Mouse (Mus musculus): ENCODE data around the gene Dgki. TPM values are rescaled to one million over a fixed set of nuclear protein-coding genes. Genes with fewer than 3 reads are reported as not detected.

The Dgki gene
- polyA plus RNA-seq, 1 experiment from 2014 or later: 0.14 TPM

DNA sequence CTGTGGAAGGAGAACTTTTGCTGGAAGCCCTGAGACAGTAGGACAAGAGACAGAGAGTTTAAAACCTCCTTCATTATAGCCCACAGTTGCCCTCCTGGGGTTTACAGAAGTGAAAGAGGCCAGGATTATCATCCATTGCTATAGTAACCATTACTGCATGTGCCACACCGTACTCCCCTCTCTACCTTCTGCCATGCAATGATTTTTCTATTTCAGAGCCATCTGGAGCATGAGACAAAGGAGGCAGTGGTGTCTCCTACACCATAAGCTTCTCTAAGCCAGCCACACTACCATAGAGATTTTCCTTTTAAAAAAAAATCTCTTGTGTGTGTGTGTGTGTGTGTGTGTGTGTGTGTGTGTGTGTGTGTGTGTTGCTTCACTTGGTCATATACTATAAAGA lies 232.6 kb downstream of the Dgki start:
- no peak for DNase-seq (ENCODE audit: low spot score)

DNA sequence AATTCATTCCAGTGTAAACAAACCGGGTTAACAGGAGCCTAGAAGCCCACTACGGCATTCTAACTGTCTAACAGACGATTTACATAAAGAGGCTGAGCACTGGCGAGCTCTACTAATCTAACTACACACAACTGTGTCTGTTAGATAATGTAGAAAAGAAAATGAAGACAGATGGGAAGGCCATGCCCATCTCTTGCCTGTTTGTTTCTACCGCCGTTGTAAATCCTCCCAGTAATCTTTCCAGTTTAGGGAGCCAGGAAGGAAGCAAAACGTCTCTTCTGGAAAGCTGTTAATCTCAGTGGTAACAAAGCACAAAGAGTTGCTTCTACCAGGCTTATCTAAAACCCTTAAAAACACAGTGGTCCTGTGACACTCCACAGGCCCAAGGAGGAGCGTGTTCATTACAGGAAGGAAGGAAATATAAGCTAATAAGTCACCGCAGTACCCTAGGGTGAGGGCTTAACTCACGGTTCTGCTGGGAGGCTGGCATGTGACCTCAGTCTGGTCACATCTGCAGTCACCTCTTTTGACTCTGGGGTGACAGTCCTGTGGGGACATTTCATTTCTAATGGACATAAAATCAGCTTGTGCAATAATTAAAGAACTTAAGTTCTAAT lies 235.7 kb downstream of the Dgki start:
- DNase-seq (ENCODE audit: low spot score): no peak

DNA sequence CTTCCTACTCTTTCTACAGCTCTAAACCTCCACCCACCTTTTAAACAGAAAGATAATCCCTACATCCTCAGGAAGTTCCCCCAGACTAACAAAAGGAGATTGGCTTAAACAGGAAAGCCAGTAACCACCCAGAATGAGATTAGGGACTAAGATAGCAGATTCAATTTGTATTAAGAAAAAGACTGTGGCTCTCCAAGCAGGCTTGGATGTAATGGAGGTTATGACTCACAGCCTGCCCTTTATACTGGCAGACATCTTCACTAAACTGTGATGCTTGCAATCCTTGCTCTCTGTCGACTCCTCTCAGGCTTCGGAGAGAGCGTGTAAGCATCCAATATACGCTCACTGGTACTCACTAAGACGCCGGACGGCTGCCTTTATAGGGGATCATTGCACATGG lies 236.7 kb downstream of the Dgki start:
- DNase-seq (ENCODE audit: low spot score): no peak

DNA sequence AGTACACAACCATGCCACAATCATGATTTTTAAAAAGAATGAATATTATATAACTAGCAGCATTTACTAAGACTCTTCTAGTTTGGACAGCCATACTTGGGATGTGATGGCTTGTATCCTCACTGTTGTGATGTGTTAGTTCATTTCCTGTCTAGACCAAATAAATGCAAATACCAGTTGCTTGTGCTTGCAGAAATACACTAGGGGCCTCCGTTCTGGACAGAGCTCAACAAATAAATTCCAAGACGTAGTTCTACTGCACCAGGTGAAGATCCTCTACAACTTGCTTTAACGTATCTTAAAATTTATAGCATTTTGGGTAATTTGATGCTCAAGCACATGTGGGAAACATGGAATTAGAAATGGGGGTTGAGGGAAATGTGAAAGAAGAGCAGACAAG lies 239.9 kb downstream of the Dgki start:
- DNase-seq (ENCODE audit: low spot score): no peak

DNA sequence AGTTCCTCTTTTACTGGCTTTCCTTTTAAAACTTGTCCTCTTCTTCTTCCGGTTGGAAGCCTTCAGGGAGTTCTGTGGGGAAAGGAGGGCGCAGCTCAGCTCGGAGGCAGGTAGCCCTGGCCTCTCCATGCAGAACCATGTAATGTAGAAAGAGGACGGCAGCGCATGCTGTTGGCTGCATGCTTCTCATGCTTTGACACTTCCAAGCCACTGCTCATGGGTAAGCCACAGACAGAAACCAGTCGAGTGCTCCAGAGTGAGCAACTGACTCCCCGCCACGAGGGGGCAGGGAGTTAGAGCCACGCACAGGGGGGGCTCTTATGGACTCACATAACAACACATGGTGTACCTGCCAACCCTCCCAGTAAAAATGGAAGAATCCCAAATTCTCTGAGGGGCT lies 242.0 kb downstream of the Dgki start:
- DNase-seq (ENCODE audit: low spot score): no peak

DNA sequence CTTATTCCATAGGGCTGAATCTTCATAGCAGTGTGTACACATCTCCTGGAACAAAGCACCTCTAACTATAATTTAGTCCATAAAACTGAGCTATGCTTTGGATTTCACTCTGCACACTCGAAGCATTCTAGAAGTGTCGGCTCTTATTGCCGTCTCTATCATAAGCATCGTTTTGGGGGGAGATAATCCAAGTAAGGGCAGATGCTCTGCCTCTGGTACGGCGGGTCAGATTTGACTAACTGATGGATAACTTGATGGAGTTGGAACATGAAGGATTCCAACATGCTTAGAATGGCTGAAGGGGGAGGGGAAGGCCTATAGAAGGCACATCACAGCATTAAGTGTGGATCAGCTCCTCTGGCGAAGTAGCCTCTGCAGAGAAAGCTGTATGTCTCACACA lies 242.4 kb downstream of the Dgki start:
- DNase-seq (ENCODE audit: low spot score): no peak

DNA sequence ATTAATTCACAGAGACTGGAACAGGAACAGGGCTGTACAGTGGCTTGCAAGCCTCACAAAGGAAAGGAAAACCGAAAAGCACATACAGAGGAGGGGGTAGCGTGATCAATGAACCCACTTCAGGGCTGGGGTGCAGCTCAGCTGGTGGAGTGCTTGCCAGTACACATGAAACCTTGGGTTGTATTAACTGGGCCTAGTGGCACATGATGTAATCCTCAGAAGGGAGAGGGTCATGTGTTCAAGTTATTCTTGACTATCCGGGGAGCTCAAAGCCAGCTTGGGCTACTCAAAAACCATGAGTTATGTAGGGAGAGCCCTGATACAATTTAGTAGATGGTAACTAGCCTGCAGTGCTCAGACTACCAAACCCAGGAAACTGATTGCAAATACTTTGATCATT lies 244.3 kb downstream of the Dgki start:
- no peak for DNase-seq (ENCODE audit: low spot score)

DNA sequence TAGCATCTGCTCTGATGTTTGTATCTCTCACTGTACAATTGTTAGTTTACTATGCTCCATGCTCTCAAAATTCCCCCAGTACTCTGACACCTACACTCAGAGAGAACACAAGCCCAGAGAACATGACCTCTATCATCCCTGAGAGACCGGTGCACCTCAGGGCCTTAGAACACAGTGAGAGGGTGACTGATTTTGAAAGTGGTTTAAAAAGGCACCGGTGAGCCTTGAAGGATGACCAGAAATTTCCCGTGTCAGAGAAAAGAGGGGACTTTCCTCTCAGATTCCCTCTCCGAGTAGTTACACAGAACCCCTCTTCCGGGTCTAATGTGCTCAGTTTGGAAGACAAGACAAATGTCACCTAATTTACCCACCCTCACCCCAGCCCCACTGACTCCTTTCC lies 244.9 kb downstream of the Dgki start:
- DNase-seq (ENCODE audit: low spot score): no peak

DNA sequence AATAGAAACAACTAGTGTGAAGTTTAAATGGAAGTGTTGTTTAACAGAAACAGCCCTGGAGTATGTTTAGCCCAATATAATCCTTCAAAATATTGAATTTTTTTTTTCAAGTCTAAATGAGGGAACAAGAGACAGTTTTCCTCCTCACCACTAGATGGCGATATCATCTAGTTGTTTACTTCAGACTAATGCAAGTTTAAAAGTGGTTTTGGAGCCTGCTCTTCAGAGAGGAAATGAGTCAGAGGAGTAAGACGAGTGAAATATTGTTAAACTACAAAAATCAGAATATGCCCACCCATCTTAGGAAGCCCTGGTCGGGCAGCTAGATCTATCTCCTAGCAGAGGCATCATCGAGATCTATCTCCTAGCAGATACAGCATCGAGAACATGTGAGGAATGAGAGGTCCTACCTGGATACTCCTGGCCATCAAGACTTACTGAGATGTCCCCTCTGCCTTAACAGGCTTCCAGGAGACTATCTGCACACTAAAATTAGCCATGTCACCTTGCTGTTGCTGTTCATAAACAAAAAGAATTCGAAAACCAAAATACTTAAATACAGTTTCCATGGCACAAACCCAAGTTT lies 245.5 kb downstream of the Dgki start:
- peak; percentile 50 for DNase-seq (ENCODE audit: low spot score)

DNA sequence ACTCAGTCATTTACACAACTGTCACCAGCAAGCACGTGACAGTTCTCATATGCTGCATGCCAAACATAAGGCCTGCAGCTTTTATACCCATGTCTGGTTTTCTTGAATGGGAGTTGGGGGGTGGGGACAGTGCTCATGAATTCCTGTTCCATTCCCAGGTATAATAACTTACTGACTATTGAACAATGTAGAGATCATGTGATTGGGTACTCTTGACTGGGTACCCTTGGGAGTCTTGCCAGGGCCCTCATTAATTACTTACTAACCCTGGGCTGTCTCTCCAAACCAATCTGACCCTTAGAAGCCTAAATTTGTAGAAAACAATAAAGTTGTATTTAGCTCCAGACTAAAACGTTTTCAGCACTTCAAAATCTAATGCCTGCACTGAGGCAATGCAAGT lies 246.6 kb downstream of the Dgki start:
- DNase-seq (ENCODE audit: low spot score): no peak

DNA sequence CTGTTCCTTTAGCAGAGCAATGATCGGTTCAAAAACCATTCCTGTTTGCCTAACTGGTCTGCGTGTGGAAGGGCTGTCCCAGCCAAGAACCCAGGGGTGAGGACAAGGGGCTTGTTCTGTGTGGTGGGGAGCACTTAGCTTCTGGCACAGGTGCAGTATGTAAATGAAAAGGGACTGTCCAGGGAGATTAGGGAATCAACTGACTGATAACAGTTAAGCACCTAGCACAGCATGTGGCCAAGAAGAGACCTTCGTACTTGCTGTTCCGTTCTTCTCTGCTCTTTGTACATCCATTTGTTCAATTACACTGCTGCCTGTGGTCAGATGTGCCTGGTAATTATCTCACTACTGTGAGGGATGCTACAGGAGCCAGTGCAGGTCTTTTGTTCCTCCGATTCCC lies 248.3 kb downstream of the Dgki start:
- no peak for DNase-seq (ENCODE audit: low spot score)

DNA sequence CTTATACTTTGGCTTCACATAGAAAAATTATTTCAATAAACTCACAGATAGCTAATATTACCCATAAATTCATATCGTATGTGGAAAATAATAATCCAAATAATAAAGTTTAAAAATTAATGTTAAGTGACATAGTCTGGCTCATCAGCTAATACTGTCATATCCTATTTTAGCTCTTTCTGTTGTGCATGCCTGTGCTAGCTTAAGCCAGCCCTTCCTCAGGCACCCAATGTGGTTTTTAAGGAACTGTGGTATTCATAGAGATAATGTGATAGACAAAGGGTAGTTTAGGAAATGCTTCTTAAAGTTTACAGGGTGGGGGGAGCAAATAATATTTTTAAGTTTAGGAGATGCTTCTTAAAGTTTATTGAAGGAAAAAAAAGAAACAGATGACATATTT lies 248.8 kb downstream of the Dgki start:
- no peak for DNase-seq (ENCODE audit: low spot score)

DNA sequence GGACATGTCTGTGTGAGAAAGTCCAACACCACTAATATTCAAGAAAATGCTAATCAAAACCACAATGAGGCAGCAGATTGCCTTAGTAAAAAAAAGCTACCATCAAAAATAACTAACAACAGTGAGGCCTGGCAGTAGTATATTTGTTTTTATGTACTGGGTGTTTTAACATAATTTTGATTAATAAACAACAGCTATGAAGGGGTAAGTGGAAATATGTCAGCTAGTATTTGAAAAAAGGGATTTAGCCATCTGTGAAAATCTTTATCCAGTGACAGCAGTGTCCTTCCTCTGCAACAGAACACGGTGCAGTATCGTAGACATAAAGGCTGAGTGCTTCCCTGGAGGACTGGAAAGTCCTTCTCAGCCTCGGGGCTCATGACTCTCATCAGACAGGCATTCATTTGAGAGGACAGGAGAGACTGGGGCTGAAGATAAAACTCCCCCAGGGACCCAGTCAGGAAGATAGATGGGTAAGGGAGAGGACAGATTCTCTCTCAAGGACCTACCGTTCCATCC lies 252.3 kb downstream of the Dgki start:
- DNase-seq (ENCODE audit: low spot score): no peak

DNA sequence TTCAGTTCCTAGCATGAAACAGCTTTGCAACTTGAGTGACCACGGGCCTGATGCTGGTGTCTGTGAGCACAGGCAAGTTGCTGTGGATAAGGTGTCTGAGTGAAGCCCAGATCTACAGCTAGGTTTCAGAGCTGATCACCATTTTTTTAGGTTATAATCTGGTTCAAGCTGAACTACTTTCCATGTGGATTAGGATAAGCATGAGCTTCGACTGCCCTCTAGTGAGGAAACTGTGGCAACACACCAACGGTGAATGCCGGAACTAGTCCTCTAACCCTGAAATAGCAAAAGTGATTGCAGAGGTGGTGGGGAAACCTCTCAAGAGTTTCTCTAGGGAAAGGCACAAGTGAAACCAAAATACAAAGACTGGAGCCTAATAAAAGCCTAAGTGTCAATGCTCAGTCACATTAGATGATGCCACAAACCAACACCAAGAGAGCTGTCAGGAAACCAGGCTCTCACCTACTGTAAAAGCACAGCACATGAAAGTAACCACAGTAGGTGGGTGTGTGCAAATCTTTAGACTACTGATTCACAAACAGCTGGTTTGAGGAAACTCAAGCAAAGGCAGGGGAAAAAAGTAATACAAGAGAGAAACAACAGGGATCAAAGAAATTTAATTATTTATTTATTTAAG lies 253.7 kb downstream of the Dgki start:
- peak; percentile 27 for DNase-seq (ENCODE audit: low spot score)

DNA sequence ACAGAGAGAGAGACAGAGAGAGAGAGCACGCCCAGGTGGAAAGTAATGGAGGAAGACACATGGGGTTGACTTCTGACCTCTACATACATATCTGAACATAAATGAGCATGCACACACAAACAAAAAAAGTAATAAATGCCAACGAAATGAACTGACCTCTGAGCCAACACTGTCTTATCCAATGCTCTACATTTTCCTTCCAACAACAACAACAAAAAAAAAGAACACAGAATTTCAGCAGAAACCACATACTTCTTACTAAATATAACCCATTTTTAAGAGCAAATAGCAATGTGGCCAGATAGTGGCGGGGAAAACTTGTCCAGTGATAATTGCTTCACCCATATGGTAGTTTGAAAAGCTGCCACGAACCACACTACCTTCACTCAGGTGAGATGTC lies 255.2 kb downstream of the Dgki start:
- no peak for DNase-seq (ENCODE audit: low spot score)

DNA sequence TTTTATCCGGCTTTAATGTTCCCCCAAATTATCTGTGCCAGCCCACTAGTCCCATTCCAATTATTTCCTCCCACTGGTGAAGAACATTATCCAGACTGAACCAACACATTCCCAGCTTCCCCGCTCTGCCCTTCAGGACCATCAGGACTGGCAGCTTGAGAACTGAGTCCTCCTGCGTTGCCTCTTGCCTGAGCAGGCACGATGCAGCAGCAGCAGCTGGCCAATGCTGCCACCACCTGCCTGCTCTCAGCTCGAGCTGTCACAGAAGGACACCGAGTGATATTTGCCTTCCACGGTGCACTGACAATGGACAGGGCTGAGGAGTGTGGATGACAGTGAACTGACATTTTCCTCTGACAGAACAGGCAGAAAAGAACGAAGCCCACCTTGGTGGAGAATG lies 261.5 kb downstream of the Dgki start:
- no peak for DNase-seq (ENCODE audit: low spot score)

DNA sequence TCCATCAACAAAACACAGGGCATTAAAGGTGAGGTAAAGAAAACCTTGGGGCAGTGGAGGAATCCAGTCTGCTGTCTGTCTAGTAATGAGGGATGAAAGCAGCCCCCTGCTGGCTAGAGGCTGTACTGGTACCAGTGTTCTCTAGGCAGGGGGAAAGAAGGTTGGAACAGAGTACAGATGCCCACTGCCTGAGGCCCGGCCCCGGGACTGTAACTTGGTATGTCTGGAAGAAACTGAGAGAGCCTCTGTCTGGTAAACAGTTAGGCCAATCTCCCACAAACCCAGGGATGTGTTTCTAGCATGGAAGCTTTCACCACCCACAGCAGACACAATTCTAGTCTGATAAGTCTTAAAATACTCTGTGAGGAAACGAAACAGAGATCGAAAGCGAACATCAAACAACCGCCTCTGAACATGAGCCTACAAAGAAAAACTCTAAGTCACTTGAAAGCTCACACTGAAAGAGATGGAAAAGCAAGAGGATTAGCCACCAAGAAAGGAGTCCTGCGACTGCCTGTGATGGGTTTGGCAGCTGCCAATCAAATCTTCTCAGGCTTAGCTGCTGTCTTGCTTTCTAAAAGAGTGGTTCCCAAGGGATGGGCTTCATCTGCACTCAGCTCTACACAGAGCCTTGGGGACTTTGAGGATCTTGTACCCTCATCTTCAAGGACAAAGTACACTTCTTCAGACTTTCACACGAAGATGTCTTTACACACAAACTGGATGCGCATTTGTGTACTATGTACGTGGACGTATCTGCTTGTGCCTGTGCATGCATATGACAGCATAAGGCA lies 262.7 kb downstream of the Dgki start:
- no peak for DNase-seq (ENCODE audit: low spot score)

DNA sequence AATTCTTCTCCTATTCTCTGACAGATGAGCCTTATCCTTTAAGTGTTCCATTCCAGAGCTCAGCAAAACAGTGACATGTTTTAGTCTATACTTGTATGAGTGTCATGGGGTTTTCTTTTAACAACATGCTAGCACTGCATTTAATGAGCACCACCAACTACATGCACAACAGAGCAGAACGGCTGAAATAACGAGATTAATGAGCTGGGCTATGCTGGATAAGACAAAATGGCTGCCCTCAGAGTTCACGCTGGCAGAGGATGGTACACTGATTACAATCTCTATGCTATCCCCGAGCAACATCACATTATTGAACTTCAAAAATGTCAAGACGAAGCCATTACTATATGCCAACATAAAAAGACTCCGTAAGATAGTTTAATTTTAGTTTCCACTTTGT lies 264.3 kb downstream of the Dgki start:
- no peak for DNase-seq (ENCODE audit: low spot score)

DNA sequence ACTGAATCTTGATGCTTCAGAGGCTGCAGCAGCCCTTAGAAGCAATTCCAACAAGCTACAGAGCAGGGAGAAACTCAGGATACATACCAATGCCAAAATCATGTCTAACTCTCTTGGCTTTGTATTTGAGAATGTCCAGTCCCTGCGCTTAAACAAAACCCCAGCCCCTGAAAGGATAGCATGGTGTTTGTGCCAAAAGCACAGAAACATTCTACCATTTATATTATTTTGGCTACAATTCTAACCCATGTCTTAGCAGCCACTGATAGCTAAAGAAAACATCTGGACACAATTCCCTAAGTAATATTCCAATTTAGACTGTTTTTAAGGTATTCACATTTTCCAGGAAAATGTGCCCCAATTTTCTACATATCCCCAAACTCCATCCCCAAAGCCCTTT lies 269.0 kb downstream of the Dgki start:
- no peak for DNase-seq (ENCODE audit: low spot score)

DNA sequence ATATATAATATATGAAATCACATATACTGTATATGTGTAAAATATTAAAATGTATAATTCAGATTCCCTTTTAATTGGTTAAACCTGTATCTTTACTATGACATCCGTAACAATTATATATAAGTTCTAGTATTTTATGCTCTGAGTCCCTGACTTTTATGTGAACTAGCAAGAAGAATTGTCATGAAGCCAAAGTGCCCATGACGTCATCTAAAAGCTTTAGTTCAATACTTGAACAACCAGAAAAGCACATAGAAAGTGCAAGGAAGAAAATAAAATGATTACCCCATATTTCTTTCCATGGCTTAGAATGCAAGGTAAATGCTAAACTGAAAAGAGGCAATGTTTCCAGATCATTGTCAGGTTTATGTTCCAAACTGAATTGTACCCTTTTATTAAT lies 269.6 kb downstream of the Dgki start:
- DNase-seq (ENCODE audit: low spot score): no peak

DNA sequence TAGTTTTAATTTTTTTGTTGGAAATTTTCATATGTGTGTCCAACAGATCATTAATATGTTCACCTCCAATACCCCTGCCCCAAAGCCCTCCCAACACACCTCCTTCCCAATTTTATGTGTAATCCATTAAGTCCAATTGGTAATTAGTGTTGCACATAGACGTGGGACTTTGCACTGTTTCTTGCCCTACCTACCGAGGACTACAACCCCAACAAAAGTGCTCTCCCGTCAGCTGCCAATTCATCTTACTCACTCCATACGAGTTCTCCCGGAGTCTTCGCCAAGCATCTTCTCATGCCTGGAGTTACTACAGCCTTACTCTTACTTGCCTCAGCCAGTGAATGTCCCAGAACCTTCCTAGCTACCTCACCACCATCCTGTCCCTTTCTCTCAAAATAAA lies 271.1 kb downstream of the Dgki start:
- no peak for DNase-seq (ENCODE audit: low spot score)

DNA sequence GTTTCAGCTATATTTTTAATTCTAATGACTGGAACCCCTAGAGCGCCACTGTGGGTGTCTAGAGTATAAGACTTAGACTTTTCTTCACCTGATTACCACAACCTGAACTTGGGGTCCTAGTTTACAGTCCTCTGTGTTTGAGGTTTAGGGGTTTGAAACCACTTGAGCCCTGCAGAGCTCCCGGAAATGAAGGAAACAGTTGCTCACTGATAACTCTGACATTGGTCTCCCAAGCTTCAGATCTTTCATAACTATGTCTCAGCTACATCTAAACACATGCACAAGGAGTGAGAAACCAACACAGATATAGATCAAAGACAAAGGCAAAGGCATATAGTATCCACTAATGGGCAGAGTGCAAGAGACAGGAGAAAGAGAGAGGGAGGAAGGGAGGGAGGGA lies 271.7 kb downstream of the Dgki start:
- DNase-seq (ENCODE audit: low spot score): no peak
